Mouse (Mus musculus): ENCODE data around the gene Tmem210. TPM values are rescaled to one million over a fixed set of nuclear protein-coding genes. Genes with fewer than 3 reads are reported as not detected.

Tmem210 gene
- polyA plus RNA-seq, 1 experiment = not detected

DNA sequence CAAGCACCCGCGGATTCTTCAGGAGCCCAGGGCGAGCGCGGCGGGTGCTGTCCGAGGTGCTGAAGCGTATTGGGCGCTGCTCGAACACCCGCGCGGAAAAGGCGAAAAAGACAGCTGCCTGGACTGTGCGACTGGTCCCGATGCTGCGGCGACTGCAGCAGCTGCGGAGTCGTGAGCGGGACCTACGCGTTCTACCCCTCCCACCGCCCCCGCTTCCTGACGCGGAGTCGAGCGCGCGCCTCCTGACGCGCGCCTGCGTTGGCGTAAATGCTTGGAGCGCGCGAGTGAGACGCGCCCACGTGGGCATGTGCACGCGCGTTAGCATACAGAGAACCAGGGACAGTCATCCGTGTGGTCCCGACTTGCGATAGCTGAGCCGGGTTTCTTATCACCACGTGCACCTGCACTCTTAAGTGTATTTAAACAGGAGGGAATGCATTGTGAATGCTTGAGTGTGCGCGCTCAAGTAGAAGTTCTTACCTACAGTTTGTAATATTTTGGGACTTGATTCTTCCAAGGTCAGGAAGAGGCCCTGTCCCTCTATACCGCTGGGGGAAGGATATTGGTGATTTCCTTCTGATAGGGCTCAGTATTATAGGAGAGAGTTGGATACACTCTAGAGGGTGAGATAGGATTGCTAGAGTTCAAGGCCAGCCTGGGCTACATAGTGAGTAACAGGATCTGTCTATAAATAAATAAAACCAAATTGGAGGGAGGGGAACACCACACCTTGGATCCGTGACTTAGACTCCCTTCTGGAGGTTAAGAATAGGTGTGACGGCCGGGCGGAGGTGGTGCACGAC is 31.2 kb downstream of the Tmem210 start, which contains the start of gene Grin1:
Grin1 (minus strand) TSS at position 217 of the 803 bp plus-strand sequence.
- Histone ChIP-seq H3K4me3 (ENCODE audit: low read depth, low read length) (peak within 1 kb of the TSS; percentile 34), H3K4me1 (ENCODE audit: control insufficient read depth, insufficient read depth, insufficient read length, low read length) (peaks cover 5% of the 10 kb centered on the region; the same call in 1 of the 2 replicates), H3K27me3 (ENCODE audit: control insufficient read depth, insufficient read depth, low read length) (peaks cover 8% of the 10 kb centered on the region; the same call in 1 of the 2 replicates), H3K27ac (ENCODE audit: insufficient read depth, low read depth, low read length) (no peak within 1 kb of the TSS), H3K36me3 (ENCODE audit: control insufficient read depth, insufficient read depth, low read length) (no peaks in the 10 kb centered on the region)
- TF ChIP-seq CTCF (IDR thresholded peaks at IDR 0.05; ENCODE audit: extremely low read depth, insufficient read length, insufficient replicate concordance, low read depth, low read length) = no peak
- TF ChIP-seq POLR2A (IDR thresholded peaks at IDR 0.05; ENCODE audit: low read depth, low read length) = no peak
- WGBS = 9% methylated on average over 58 of the region's 58 CpGs

- no peak for TF ChIP-seq POLR2A (IDR thresholded peaks at IDR 0.05; ENCODE audit: low read depth, low read length)
- TF ChIP-seq CTCF (IDR thresholded peaks at IDR 0.05; ENCODE audit: extremely low read depth, insufficient read length, insufficient replicate concordance, low read depth, low read length) = no peak
- Histone ChIP-seq H3K27me3 (ENCODE audit: control insufficient read depth, insufficient read depth, low read length) (peaks cover 8% of the 10 kb centered on the region; the same call in 1 of the 2 replicates), H3K36me3 (ENCODE audit: control insufficient read depth, insufficient read depth, low read length) (no peaks in the 10 kb centered on the region), H3K4me1 (ENCODE audit: control insufficient read depth, insufficient read depth, insufficient read length, low read length) (peaks cover 5% of the 10 kb centered on the region; the same call in 1 of the 2 replicates), H3K27ac (ENCODE audit: insufficient read depth, low read depth, low read length) (no peak overlapping the region), H3K4me3 (ENCODE audit: low read depth, low read length) (no peak overlapping the region)
- WGBS = 29% methylated on average over 2 of the region's 2 CpGs
These were observed 32.1 kb downstream of the Tmem210 start for GRCm38 (mm10) chr2:25320084-25320483.

GRCm38 (mm10) chr2:25326036-25326435 is 38.1 kb downstream of the Tmem210 start:
- 73% methylated on average over 2 of the region's 2 CpGs for WGBS
- TF ChIP-seq POLR2A (IDR thresholded peaks at IDR 0.05; ENCODE audit: low read depth, low read length) (no peak), CTCF (IDR thresholded peaks at IDR 0.05; ENCODE audit: extremely low read depth, insufficient read length, insufficient replicate concordance, low read depth, low read length) (no peak)
- Histone ChIP-seq H3K27ac (ENCODE audit: insufficient read depth, low read depth, low read length) (no peak overlapping the region), H3K4me1 (ENCODE audit: control insufficient read depth, insufficient read depth, insufficient read length, low read length) (no peaks in the 10 kb centered on the region), H3K36me3 (ENCODE audit: control insufficient read depth, insufficient read depth, low read length) (no peaks in the 10 kb centered on the region), H3K4me3 (ENCODE audit: low read depth, low read length) (no peak overlapping the region), H3K27me3 (ENCODE audit: control insufficient read depth, insufficient read depth, low read length) (no peaks in the 10 kb centered on the region)

GRCm38 (mm10) chr2:25328440-25328839 is 40.5 kb downstream of the Tmem210 start:
- TF ChIP-seq CTCF (IDR thresholded peaks at IDR 0.05; ENCODE audit: extremely low read depth, insufficient read length, insufficient replicate concordance, low read depth, low read length) (peak; percentile 57; the same call in 1 of the 2 replicates), POLR2A (IDR thresholded peaks at IDR 0.05; ENCODE audit: low read depth, low read length) (no peak)
- no peak overlapping the region for H3K27ac ChIP-seq (ENCODE audit: insufficient read depth, low read depth, low read length)
- WGBS = 36% methylated on average over 7 of the region's 7 CpGs

DNA sequence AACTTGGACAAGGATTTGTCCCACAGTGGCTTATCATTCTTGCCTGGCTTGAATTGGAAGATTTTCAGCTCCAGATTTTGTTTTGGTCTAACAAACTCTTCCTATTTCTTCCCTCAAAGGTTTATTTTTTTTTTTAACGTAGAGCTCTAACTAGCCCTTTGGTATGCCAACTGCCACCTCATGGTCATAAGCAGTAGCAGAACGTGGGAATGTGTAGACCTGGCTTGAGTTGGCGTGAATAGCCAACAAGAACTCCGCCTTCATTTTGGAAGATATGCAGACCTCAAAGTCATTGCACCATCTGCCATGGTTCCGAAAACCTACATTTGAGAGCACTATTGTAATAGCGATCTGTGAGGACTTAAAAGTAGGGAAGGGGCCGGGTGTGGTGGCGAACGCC is 43.5 kb downstream of the Tmem210 start:
- Histone ChIP-seq H3K27me3 (ENCODE audit: control insufficient read depth, insufficient read depth, low read length) (no peaks in the 10 kb centered on the region), H3K27ac (ENCODE audit: insufficient read depth, low read depth, low read length) (no peak overlapping the region), H3K4me1 (ENCODE audit: control insufficient read depth, insufficient read depth, insufficient read length, low read length) (peaks cover 10% of the 10 kb centered on the region; the same call in 1 of the 2 replicates), H3K36me3 (ENCODE audit: control insufficient read depth, insufficient read depth, low read length) (peaks cover 17% of the 10 kb centered on the region), H3K4me3 (ENCODE audit: low read depth, low read length) (peak overlapping the region; percentile 85)
- TF ChIP-seq CTCF (IDR thresholded peaks at IDR 0.05; ENCODE audit: extremely low read depth, insufficient read length, insufficient replicate concordance, low read depth, low read length) (no peak), POLR2A (IDR thresholded peaks at IDR 0.05; ENCODE audit: low read depth, low read length) (no peak)
- WGBS = 45% methylated on average over 9 of the region's 9 CpGs

More at GRCm38 (mm10) chr2:25328440-25328839, 40.5 kb downstream of the Tmem210 start:
- Histone ChIP-seq H3K4me3 (ENCODE audit: low read depth, low read length) (no peak overlapping the region), H3K36me3 (ENCODE audit: control insufficient read depth, insufficient read depth, low read length) (no peaks in the 10 kb centered on the region), H3K4me1 (ENCODE audit: control insufficient read depth, insufficient read depth, insufficient read length, low read length) (peaks cover 6% of the 10 kb centered on the region; the same call in 1 of the 2 replicates), H3K27me3 (ENCODE audit: control insufficient read depth, insufficient read depth, low read length) (no peaks in the 10 kb centered on the region)

GRCm38 (mm10) chr2:25332286-25333160 is 44.6 kb downstream of the Tmem210 start, which contains the start of gene Man1b1:
TSS of gene Man1b1 (plus strand) at chr2:25332338.
- H3K36me3 ChIP-seq (ENCODE audit: control insufficient read depth, insufficient read depth, low read length) = peaks cover 24% of the 10 kb centered on the region
- H3K4me1 ChIP-seq (ENCODE audit: control insufficient read depth, insufficient read depth, insufficient read length, low read length) = peaks cover 10% of the 10 kb centered on the region; the same call in 1 of the 2 replicates
- TF ChIP-seq CTCF (IDR thresholded peaks at IDR 0.05; ENCODE audit: extremely low read depth, insufficient read length, insufficient replicate concordance, low read depth, low read length) (no peak), POLR2A (IDR thresholded peaks at IDR 0.05; ENCODE audit: low read depth, low read length) (peak; percentile 32)
- H3K27me3 ChIP-seq (ENCODE audit: control insufficient read depth, insufficient read depth, low read length) = no peaks in the 10 kb centered on the region
- WGBS = under 1% methylated on average over 78 of the region's 78 CpGs
- peak within 1 kb of the TSS; percentile 82 for H3K27ac ChIP-seq (ENCODE audit: insufficient read depth, low read depth, low read length)
- H3K4me3 ChIP-seq (ENCODE audit: low read depth, low read length) = peak within 1 kb of the TSS; percentile 85
